Mouse (Mus musculus): ENCODE measurements at regions not wholly inside any gene's neighbourhood (a gene's known extent, or its start where the extent isn't known, plus 50 kb on each side); places are given as distances from the start of the nearest gene placed in this dataset.

GRCm38 (mm10) chr4:72285112-72285675 lies 84.5 kb upstream of the Tle1 start:
- 41% methylated on average over 1 of the region's 1 CpGs for WGBS
- H3K4me2 ChIP-seq = no peak overlapping the region
- no peaks in the 10 kb centered on the region for H3K27me3 ChIP-seq
- no peak overlapping the region for H3K27ac ChIP-seq
- H3K9me3 ChIP-seq = no peaks in the 10 kb centered on the region
- no peak overlapping the region for H3K4me3 ChIP-seq
- H3K36me3 ChIP-seq = no peaks in the 10 kb centered on the region
- ATAC-seq (ENCODE audit: insufficient number of reproducible peaks, low FRiP score, low TSS enrichment, low read depth) = no peak
- H3K9ac ChIP-seq = no peak overlapping the region
- H3K4me1 ChIP-seq = no peaks in the 10 kb centered on the region

GRCm38 (mm10) chr4:72250531-72250930 lies 49.8 kb upstream of the Tle1 start:
- H3K4me3 ChIP-seq = no peak overlapping the region

More at GRCm38 (mm10) chr4:72250531-72250930, 49.8 kb upstream of the Tle1 start:
- H3K36me3 ChIP-seq = no peaks in the 10 kb centered on the region
- H3K4me2 ChIP-seq = no peak overlapping the region
- no peaks in the 10 kb centered on the region for H3K4me1 ChIP-seq
- H3K9ac ChIP-seq = no peak overlapping the region
- no peaks in the 10 kb centered on the region for H3K27me3 ChIP-seq
- WGBS = 74% methylated on average over 1 of the region's 1 CpGs
- no peak for ATAC-seq (ENCODE audit: insufficient number of reproducible peaks, low FRiP score, low TSS enrichment, low read depth)
- H3K27ac ChIP-seq = no peak overlapping the region
- H3K9me3 ChIP-seq = no peaks in the 10 kb centered on the region
